Mouse (Mus musculus) CD4-positive, CD25-positive, alpha-beta regulatory T cell, adult 2 months (primary cell): ENCODE measurements around the gene Rab5c.

Source experiments
- DNase-seq: peaks from one replicate; pipeline ENCODE4 v3.0.0-alpha.2; 2012; ENCODE audit warnings: low read depth, low spot score

The Rab5c gene

DNA sequence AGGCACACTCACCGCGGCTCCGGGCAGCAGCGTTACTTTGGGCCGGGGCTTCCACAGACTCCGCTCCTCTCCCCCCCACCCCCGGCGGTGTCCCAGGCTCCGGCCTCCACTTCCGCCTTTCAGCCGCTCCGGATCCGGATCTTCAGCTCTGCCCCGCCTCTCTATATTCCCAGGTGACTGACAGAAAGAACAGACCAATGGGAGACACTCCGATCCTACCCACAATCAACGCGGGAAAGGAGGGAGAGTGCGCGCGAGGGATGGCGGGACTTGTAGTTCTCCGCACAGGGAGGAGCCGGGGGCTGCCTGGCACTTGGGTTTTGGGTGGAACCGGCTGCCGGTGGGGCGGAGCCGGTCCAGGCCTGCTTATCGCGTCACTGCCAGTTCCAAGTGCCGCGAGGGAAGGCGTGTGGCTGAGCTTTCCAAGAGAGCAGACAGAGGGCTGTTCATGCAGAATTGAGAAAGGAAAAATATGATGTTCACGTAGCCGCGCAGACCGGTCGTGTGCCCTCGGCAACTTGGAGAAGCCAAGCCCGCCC is at the start of gene Rab5c:
Gene Rab5c, minus strand, starts transcription at position 150 of the 539 bp plus-strand sequence.
- DNase-seq, result peak; percentile 99

DNA sequence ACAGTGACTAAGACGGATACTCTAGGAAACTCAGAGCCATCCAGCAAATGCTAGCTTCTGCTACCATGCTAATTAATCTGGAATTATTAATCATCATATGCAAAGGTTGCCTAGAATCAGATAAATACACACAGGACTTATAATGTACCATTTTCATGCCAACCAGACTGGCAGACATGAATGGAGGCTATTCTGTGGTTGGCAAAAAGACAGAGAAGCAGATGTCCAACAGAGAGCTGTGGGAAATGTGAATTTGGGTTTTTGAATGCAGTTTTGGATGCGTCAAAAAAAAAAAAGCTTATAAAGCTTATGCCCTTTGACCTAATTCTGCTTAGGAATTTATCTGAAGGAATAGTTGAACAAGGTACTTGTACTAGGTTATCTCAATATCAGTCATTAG is 47.8 kb upstream of the Rab5c start:
- no peak for DNase-seq

DNA sequence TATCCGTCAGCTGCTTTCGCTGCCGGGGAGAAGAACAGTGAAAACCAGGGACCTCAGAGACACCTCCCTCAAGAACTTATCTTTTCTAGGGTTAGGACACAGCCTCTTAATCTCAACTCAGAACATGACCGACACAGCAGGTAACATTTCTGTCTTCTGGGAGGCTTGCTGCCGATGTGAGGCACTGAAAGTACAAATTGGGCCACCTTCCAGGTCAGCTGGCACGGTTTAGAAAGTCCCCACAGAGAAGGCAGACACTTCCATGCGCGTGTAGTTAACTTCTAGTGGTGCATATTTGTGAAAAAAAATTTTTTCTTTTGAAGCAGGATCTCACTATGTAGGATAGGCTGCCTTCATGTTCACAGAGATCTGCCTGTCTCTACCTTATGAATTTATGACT is 46.3 kb upstream of the Rab5c start:
- DNase-seq, result no peak

DNA sequence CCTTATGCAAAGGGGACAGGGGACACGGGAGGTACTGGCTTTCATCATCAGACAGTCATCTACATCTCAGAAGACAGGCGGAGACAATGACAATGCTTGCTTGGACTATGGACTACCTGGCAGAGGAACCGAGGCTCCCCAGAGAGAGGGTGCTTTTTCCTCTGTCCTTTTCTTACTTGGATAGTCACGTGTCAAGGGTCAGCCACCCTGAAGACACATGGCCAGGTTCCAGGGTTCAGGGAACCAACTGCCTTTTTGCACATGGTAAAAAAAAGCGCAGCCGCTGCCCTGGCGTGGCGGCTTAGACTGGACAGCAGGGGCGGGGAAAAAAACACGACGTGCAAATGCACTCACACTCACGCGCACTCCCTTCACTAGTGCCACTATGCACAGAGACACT is 44.6 kb upstream of the Rab5c start:
- no peak for DNase-seq

DNA sequence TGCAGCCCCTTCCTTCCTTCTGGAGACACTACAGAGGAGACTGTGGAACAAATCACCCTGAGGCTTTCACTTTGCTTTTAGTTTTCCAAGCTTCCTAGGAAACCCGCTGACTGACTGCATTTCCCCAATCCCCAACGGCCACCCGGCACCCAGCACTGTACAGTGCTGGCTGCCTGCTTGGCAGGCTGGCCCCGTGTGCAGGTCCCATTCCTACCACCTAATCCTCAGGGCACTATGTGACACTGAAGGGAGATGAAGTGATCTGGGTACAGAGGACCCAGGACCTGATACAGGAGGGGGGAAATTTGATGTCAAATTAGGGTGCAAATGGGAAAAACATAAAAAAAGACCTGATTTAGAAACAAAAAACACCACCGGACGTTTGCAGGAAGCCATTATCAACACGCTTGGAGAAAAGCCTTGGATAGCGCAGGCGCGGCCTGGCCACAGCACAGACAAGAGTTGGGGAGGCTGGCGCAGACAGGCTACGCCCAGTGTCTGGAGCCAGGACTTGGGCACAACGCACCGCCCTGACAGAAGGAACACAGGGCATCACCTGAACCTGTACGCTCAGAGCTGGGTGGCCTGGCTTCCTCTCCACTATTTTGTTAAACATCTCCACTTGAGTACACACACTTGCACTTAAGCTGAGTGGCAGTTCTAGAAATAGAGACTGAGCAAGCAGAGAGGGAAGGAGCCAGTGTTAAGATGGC is 43.9 kb upstream of the Rab5c start:
- no peak for DNase-seq

DNA sequence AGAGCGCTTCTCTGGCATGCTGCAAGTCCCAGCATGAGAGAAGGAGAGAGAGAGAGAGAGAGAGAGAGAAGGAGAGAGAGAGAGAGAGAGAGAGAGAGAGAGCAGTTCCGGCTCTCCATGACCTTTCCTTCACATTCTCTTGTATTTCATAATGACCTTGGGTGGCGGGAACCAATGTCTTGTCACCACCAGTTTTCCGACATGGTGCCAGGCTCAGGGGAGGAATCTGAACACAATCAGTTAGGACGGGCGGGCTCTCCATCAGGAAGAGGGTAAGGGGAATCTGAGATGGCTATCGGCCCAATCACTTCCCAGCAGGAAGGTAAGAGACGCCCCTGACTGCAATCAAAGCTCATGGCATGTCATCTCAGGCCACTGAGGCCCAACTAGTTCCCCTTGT is 42.2 kb upstream of the Rab5c start:
- DNase-seq, result no peak

DNA sequence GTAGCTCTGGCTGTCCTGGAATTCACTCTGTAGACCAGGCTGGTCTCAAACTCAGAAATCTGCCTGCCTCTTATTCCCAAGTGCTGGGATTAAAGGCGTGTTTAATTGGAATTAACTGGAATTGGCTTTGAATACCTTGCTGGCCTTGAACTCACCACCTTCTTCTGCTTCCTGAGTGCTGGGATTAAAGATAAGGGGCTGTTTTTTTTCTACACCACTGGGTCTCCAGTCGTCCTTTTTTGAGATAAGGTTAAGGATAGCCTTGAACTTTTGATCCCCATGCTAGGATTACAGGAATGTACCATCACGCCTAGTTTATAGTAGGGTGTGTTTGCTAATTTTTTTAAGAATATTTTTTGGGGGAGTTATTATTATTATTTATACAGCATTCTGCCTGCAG is 40.1 kb upstream of the Rab5c start:
- DNase-seq, result no peak

DNA sequence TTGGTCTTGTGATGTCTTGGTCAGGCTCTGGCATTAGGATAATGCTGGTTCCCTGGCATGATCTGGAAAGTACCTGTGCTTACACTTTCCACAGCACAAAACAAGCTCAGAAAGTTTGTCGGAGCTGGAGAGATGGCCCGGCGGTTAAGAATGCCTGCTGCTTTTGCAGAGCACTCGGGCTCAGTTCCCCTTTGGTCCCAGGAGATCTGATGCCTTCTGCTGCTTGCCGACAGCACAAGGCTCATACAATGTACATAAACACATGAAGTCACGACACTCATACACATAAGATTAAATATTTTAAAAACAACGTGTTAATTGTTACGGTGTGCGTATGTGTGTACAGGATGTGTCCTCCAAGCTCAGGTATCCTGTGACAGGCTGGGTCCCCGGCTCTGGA is 37.9 kb upstream of the Rab5c start:
- DNase-seq, result no peak

DNA sequence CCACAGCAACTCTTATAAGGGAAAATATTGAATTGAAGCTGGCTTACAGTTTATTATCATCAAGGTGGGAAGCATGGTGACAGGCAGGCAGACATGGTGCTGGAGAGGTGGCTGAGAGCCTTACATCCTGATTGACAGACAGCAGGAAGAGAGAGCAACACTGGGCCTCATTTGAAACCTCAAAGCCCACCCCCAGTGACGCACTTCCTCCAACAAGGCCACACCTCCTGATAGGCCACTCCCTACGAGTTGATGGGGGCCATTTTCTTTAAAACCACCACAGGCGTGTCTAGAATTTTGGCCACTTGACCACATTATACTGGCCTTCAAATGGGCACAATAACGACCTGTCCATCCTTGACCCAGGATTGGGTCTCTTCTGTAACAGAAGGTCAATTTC is 36.2 kb upstream of the Rab5c start:
- no peak for DNase-seq

DNA sequence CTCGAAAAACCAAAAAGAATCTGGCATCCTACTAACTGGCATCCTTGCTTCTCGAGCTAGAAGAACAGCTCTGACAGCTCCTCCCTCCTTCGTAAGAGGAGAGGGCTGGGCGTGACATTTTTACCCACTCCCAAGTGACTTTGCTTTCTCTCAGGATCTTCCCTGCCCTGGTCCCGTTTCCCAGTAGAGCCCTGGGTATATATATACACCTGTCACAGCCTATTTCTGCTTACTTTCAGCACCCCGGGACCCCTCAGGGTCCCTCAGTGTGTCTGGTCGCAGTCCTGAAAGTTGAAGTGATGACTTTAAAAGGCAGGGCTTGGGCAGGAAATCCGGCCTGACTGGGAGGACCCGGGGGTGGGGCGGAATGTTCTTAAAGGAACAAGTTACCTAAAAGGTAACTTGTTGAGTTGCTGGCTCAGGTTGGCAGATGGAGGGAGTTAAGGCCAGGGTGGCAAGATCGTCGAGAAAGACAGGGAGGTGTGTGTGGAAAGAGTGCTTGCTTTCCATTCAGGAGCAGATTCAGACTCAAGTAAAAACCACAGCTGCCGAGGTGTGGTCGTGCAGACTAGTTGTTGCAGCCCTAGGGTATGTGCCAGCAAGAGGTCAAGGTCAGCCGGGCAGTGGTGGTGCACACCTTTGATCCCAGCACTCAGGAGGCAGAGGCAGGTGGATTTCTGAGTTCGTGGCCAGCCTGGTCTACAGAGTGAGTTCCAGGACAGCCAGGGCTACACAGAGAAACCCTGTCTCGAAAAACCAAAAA is 32.8 kb upstream of the Rab5c start, which contains the start of gene Ghdc:
Gene Ghdc, minus strand, starts transcription at position 312 of the 763 bp plus-strand sequence.
- peak; percentile 83 for DNase-seq

DNA sequence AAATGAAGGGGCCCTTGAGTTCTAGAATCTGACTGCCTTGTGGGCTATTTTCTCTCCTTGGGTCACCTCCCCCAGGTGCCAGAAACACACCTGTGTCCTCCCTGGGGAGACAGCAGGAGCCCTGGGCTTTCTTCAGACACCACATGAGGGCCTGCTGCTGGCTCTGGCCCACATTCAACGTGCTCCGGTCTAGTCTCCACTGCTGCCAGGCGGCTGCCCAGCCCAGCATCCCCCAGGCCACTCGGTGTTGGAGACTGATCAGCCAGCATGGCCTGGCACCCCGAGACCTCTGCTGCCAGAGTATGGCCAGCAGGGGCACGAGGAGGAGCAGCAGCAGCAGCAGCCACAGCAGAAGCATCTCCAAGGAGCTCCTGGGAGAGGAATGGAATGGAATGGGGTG is 32.0 kb upstream of the Rab5c start:
- no peak for DNase-seq

DNA sequence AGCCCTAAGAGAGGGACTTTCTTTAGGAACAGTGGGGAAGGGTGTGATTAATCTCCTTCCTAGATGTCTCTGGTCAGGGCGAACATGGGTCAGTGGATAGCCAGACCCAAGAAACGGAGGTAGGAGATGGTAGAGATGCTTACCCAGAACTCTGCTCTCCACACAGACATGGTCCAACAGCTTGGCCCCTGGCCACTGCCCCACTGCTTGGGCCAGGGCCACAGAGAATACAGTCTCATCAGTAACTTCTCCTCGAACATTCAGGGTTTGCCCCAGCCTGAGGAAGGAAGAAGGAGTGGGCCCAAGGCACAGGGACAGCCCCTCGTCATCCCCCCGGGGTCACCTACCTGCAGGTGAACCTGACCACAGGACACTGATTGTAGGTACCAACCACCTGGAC is 29.9 kb upstream of the Rab5c start:
- no peak for DNase-seq

DNA sequence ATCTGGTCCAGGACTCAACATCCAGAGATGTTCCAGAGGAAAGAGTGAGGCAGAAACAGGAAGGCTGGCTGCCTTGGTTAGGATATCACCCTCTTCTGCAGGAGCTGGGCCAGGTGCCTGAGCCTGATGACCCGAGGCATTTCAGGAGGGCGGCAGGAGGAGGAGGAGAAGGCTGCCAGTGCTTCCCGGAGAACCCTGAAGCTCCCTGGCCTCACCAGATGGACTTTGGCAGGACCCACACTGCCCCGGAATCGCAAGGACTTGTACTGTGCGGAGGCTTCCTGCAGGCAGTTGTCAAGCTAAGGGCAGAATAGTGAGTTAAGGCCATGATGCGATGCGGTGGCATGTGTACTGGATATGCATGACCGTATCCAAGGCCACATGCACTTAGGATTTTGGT is 28.7 kb upstream of the Rab5c start:
- DNase-seq, result no peak

DNA sequence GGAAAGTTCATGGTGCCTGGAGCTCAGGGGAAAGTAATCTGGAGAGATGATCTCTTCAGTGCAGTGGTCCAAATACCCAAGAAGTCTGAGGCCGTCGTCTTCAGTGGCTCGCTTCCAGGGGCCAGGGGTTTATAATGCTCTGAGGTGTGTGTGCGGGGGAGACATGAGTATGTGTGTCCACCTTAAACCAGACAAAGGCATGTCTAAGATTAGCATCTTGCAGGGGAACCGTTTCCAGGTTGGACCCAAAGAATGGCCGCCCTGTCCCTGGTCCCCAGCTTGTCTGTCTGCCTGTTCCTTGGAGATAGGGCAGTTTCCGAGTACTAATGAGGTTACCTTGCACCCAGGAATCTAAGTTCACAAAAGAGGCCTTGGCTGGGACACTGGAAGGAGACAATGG is 24.8 kb upstream of the Rab5c start, which contains the start of gene Hcrt:
Gene Hcrt, minus strand, starts transcription at position 101 of the 400 bp plus-strand sequence.
- no peak for DNase-seq

DNA sequence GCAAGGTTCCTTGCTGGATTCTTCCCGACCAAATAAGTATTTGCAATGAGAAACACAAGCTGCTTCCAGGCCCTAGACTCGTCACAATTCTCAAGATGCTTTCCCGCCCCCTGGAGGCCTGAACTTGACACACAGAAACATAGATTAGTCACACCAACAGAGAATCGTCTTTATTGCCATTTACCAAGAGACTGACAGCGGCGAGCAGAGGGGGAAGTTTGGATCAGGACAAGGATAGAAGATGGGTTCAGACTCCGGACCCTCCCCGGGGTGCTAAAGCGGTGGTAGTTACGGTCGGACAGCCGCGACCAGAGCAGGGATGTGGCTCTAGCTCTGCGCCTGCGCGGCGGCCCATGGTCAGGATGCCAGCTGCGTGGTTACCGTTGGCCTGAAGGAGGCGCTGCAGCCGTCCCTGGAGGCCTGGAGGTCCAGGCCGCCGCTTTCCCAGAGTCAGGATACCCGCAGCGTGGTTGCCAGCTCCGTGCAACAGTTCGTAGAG is 23.6 kb upstream of the Rab5c start:
- peak; percentile 88 for DNase-seq

DNA sequence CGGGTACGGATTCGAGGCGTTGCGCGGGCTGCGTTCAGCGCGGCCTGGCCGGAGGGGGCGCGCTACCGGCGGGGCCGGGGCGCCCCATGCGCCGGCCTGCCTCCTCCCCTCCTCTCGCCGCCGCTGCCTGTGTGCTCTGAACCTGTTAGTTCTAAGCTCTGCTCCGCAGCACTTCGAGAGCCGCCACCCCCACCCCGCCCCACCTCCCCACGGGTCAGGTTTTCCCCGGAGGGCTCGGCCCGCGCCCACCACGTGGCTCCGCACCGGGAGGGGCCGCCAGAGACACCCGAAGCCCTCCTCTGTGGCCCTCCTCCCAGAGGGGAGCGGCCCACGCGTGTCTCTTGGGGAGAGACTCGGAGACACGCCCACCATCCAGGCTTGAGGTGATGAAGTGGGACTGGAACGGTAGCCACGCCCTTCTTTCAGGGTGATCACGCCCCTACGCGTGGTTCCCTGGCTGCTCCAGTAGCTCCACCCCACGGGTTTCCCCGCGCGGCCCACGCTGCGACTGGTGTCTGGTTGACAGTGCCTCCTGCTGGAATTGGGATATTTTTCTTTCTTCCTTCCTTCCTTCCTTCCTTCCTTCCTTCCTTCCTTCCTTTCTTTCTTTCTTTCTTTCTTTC is 21.7 kb upstream of the Rab5c start, which contains the start of gene Kcnh4:
Gene Kcnh4, minus strand, starts transcription at position 332 of the 623 bp plus-strand sequence.
- DNase-seq, result peak; percentile 93

DNA sequence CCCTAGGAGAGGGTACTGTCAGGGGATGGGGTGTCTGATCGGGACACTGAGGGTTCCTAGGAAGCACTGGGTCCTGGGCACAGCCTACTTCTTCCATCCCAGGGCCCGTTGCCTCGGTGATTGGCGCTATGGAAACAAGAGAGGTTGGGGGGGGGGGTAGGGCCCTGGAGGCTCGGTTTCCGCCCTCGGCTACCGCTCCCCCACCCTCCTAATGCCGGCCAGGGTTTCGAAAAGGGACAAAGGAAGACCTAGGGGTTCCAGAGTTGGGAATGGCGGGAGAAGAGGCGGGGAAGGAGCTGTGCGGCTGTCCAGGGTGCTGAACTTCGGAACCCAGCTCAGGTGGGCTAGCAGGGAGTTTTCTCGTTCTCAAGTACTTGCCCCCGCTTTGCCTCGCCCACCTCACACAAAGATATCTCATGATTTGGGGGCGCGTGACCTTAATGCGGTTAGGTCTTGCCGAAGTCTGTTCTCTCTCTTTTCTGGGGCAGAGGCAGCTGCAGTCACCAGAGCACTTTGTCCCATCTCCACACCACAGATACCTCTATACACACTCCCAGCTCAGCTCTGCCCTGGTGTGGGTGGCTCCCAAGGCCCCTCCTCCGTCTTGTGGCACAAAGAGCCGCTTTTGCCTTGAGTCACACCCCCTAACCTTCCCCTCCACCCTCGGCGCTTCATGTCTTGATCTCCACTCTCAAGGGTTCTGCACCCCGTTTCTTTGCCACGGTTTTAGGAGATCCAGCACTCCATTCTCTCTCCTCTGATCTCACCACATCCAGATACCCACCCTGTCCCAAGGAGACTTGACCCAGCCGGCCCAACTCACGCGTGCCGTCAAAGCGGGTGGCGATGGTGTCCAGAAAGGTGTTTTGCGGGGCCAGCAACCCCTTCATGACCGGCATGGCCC is 20.9 kb upstream of the Rab5c start:
- DNase-seq, result peak; percentile 64

DNA sequence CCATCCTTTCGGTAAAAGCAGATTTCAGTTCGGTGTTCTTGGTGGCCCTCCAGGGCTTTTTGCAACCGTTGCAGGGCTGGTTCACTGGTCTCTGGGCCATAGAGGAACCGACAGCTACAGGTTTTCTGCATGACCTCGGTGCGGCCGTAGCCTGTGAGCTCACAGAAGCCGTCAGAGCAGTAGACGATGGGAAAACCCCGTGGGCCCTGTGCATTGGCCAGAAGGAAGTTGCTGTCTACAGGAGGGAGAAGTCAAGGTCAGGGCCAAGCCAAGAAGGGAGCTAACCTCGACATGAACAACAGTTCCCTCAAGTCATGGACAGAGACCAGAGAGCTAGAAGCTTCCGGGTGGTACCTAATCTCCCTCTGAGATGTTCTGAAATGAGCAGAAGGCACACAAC is 19.6 kb upstream of the Rab5c start:
- peak; percentile 36 for DNase-seq

DNA sequence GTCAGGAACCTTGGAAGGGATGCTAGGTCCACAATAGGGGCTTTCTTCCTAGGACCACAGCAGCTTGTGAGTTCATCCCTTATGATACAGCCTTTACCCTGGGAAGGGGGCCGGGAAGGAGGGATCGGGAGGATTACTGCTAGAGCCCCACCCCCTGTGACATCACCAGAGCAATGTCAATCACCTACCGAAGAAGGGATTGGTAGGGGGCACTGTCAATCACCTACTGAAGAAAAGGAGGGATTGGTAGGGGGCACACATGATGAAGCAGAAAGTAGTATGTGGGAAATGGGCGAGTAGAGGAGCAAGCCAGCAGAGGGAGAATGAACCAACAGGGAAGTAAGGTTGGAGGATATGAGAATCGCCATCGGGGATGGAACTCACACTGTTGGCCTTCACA is 18.5 kb upstream of the Rab5c start:
- DNase-seq, result no peak

DNA sequence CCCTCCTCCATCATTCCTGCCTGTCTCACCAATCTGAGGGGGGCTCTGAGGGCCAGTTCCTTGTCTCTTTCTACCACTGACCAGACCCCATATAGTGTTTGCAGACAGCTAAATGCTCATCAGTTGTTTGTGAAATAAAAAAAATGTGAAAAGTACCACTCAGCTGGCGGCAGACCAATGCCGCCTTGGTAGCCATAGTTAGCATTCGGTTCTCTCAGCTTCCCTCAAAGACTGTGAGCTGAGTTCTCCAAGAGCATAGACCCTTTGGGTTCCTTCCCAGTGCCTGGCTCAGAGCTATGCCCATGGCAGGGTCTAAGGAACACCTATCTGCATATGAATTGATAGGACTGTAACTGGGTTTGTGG is 16.7 kb upstream of the Rab5c start:
- no peak for DNase-seq

DNA sequence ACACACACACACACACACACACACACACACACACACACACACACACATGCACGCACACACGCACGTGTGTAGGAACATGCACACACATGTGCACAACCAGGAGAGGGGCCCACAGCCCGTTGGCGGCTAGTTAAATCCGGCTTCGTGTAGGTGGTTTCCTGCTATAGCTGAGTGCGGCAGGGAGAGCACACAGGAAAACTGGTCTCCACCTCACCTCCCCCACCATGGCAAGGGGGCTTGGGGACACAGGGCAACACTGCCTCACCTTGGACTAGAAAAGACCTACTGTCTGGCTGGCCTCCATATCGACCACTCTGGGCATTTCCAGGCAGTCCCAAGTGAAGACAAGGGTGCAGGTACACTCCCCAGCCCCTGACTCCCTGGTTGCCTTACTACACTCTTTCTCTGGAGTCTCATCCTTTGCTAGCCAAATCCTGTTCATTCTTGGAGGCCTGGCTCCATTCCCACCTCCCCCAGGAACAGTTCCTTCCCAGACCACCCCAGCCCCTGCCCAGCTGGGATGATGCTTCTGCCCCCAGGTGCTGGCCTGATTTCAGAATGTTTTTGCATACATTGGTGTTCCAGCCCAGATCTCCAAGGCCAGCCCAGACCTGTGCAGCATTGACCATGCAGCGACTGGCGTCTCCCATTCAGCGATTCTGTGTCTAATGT is 16.1 kb upstream of the Rab5c start:
- DNase-seq, result no peak
